Mouse (Mus musculus): ENCODE measurements around the gene Zfp536.

DNA sequence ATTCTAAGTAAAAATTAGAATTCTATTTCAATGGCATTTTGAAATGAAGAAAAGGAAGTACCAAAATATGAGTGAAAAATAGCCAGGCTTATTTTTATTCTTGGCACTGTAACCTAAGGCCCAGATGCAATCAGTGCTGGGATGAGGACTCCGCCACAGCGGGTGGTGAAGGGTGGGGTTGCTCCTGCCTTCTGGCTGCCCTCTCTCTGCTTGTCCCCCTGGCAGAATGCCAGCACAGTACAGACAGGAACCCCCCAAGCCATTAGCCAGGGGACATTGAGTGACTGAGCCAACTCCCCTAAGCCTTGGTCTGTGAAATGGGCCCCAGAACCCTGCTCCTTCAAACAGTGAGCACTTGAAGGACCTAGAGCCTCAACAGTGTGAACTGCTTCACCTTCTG is 245.6 kb downstream of the Zfp536 start:
- no peak for TF ChIP-seq POLR2A (IDR thresholded peaks at IDR 0.05; ENCODE audit: borderline replicate concordance, control insufficient read depth, low read depth, low read length)
- TF ChIP-seq CTCF (IDR thresholded peaks at IDR 0.05; ENCODE audit: control insufficient read depth, insufficient read depth, low read length) = no peak
